ENCODE assay signal across 12 mouse cellular contexts in the genomic region with DNA sequence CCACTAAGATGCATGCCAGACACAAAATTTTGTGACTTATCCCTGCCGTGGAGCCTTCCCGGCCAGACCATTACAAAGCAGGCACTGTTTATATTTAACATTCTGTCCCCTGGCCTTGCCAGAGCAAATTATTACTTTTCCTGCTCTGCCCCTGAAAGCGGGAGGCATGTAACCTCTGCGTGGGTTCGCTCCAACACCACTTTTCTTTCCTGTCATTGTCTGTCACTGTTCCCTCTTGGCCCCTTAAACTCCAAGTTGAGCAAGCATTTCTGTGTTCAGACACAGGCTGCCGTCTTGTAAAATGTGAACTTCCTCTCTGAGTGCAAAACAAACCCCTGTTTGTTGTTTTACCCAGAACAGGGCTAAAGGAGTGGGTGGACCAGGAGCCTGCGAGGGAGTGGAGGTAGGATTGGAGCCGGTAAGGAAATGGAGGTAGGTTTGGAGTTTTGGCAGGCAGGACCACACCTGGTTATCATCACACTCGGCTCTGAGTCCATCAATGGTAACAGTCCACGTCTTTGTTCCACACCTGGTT.
DNase-seq lines count a peak whose midpoint lies in the region; ATAC-seq lines count a peak whose summit lies in the region.
"Had no signal": no experiment of that assay in that cellular context is flagged by ENCODE, and none has a peak within 500 bp of the region (broad histone marks: within the 10 kb centered on the region; RNA-seq: fewer than 3 reads in every experiment).

No protein-coding gene starts in this region.

- peak; percentile 7 for DNase-seq in kidney, adult 11 months
- DNase-seq in heart, adult 8-10 months (ENCODE audit: low spot score): peak; percentile 35
- peak; percentile 28 for DNase-seq in kidney, adult 9 months
- DNase-seq in lung, postnatal 14 days: peak; percentile 27
- no peak for DNase-seq in layer of hippocampus, adult 9-11 months
- no peak for DNase-seq in thymus, postnatal 25 days
- DNase-seq in T-cell, adult 2 months (ENCODE audit: low spot score): no peak
- DNase-seq: cerebellum, adult 2 months; gastrocnemius, postnatal 36 days; right cerebral cortex, postnatal 4 days had no signal

- WGBS in kidney, embryonic 14.5 days: 26% methylated on average over 10 of the region's 10 CpGs

- H3K4me3 ChIP-seq in kidney, embryonic 14.5 days (ENCODE audit: low read length): no peak overlapping the region

- no peak overlapping the region for H3K9ac ChIP-seq in kidney, embryonic 14.5 days (ENCODE audit: low read depth, low read length)

- no peak overlapping the region for H3K4me2 ChIP-seq in kidney, embryonic 14.5 days (replicated peaks; ENCODE audit: low read depth, low read length)

- peaks cover 18% of the 10 kb centered on the region; the same call in 1 of the 2 replicates for H3K4me1 ChIP-seq in kidney, embryonic 14.5 days (ENCODE audit: control insufficient read depth, insufficient read depth, low read length)

- no peaks in the 10 kb centered on the region for H3K27me3 ChIP-seq in kidney, embryonic 14.5 days (ENCODE audit: control insufficient read depth, insufficient read depth, low read length)

- no peaks in the 10 kb centered on the region for H3K36me3 ChIP-seq in kidney, embryonic 14.5 days (ENCODE audit: control insufficient read depth, insufficient read depth, low read length)

- ATAC-seq in kidney, embryonic 14.5 days (ENCODE audit: low FRiP score, low TSS enrichment): no peak

- no peak overlapping the region for H3K27ac ChIP-seq in kidney, embryonic 14.5 days (ENCODE audit: low read depth, low read length)
- H3K27ac ChIP-seq: macrophage had no signal

- H3K9me3 ChIP-seq in kidney, embryonic 14.5 days (ENCODE audit: control insufficient read depth, low read length): no peaks in the 10 kb centered on the region

Comparison
In these comparisons a context has a peak if more than half of its experiments do, and no peak if none do; other contexts are left out.
1. DNase-seq: peak in kidney, adult 11 months (single experiment), heart, adult 8-10 months (single experiment), kidney, adult 9 months (single experiment) and lung, postnatal 14 days (single experiment); none in layer of hippocampus, adult 9-11 months (single experiment), thymus, postnatal 25 days (single experiment) and T-cell, adult 2 months (single experiment).